Mouse (Mus musculus): ENCODE results near the gene Bcl2l1. TPM values are rescaled to one million over a fixed set of nuclear protein-coding genes. Genes with fewer than 3 reads are reported as not detected.

The Bcl2l1 gene
- polyA plus RNA-seq, 1 experiment from 2014 or later, result 195 TPM

- Histone ChIP-seq H3K27ac (no peak overlapping the region), H3K4me2 (no peak overlapping the region), H3K36me3 (replicated peaks) (no peaks in the 10 kb centered on the region), H3K4me1 (peaks cover 5% of the 10 kb centered on the region), H3K9me3 (no peaks in the 10 kb centered on the region), H3K4me3 (no peak overlapping the region), H3K27me3 (replicated peaks) (0 out of 2 replicates have a peak, but pooled peaks cover 3% of the 10 kb centered on the region), H3K9ac (no peak overlapping the region)
- ATAC-seq (replicated peaks), result no peak
- WGBS, result 82% methylated on average over 6 of the region's 6 CpGs
These were observed 68.2 kb downstream of the Bcl2l1 start for GRCm38 (mm10) chr2:152763310-152763709.

DNA sequence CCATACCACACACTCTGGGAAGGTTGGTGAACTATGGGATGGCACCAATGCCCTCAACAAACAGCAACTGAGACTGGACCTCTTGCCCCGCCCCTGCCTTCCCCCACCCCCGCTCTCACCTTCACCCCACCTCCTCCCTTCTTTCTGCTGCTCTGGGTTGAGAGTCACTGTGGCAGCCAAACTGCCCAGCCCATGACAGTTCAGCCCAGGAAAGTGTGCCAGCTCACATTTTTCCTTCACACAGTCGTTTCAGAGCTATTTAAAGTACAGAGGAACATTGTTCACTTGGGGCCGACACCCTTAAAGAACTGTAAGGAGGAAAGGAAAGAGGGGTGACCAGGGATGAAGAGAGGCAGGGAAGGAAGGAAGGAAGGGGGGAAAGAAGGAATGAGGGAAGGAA, 73.2 kb downstream of the Bcl2l1 start:
- Histone ChIP-seq H3K27ac (no peak overlapping the region), H3K4me3 (no peak overlapping the region), H3K9ac (no peak overlapping the region), H3K27me3 (replicated peaks) (0 out of 2 replicates have a peak, but pooled peaks cover 4% of the 10 kb centered on the region), H3K4me1 (peaks cover 8% of the 10 kb centered on the region), H3K4me2 (no peak overlapping the region), H3K36me3 (replicated peaks) (no peaks in the 10 kb centered on the region), H3K9me3 (no peaks in the 10 kb centered on the region)
- no peak for ATAC-seq (replicated peaks)
- WGBS, result 58% methylated on average over 4 of the region's 4 CpGs

DNA sequence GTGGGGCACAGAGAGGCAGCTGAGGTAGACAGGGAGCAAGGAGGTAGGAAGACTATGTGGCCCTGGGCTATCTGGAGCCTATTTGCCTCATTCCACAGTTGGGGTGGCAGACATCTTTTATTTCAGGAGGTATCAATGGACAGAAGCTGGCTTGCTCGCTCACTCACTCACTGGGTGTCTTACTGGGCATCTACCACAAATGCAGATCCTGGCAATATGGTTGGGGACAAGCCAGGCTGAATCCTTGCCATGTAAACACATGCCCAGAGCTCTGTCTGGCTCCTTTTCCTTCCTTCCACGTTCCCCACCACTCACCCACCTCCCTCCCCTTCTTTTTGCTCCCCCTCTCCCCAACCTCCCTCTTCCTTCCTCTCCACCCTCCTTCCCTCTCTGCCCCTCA, 74.0 kb downstream of the Bcl2l1 start:
- no peak overlapping the region for H3K27ac ChIP-seq
- H3K9me3 ChIP-seq, result no peaks in the 10 kb centered on the region
- no peak overlapping the region for H3K9ac ChIP-seq
- H3K36me3 ChIP-seq (replicated peaks), result no peaks in the 10 kb centered on the region
- peaks cover 8% of the 10 kb centered on the region for H3K4me1 ChIP-seq
- 56% methylated on average over 2 of the region's 2 CpGs for WGBS
- 0 out of 2 replicates have a peak, but pooled peaks cover 4% of the 10 kb centered on the region for H3K27me3 ChIP-seq (replicated peaks)
- H3K4me3 ChIP-seq, result no peak overlapping the region
- ATAC-seq (replicated peaks), result no peak
- H3K4me2 ChIP-seq, result no peak overlapping the region

GRCm38 (mm10) chr2:152756474-152757393, 74.8 kb downstream of the Bcl2l1 start:
- H3K4me1 ChIP-seq, result peaks cover 8% of the 10 kb centered on the region
- H3K4me2 ChIP-seq, result no peak overlapping the region
- no peak overlapping the region for H3K4me3 ChIP-seq
- no peaks in the 10 kb centered on the region for H3K9me3 ChIP-seq
- WGBS, result 67% methylated on average over 17 of the region's 17 CpGs
- H3K36me3 ChIP-seq (replicated peaks), result no peaks in the 10 kb centered on the region
- no peak overlapping the region for H3K27ac ChIP-seq
- H3K9ac ChIP-seq, result no peak overlapping the region
- 0 out of 2 replicates have a peak, but pooled peaks cover 4% of the 10 kb centered on the region for H3K27me3 ChIP-seq (replicated peaks)
- ATAC-seq (replicated peaks), result no peak

- peak within 1 kb of the TSS; percentile 42 for H3K4me2 ChIP-seq
- WGBS, result 3% methylated on average over 26 of the region's 30 CpGs
- no peaks in the 10 kb centered on the region for H3K9me3 ChIP-seq
- H3K27ac ChIP-seq, result no peak within 1 kb of the TSS
- peaks cover 8% of the 10 kb centered on the region for H3K4me1 ChIP-seq
- no peaks in the 10 kb centered on the region for H3K36me3 ChIP-seq (replicated peaks)
- ATAC-seq (replicated peaks), result no peak
- no peak within 1 kb of the TSS for H3K9ac ChIP-seq
- peak within 1 kb of the TSS; percentile 8; the same call in 1 of the 2 replicates for H3K4me3 ChIP-seq
- 0 out of 2 replicates have a peak, but pooled peaks cover 4% of the 10 kb centered on the region for H3K27me3 ChIP-seq (replicated peaks)
These were observed 77.4 kb downstream of the Bcl2l1 start, which contains the start of gene Cox4i2 for GRCm38 (mm10) chr2:152753944-152754711. TSS of gene Cox4i2 (plus strand) at chr2:152754173.

DNA sequence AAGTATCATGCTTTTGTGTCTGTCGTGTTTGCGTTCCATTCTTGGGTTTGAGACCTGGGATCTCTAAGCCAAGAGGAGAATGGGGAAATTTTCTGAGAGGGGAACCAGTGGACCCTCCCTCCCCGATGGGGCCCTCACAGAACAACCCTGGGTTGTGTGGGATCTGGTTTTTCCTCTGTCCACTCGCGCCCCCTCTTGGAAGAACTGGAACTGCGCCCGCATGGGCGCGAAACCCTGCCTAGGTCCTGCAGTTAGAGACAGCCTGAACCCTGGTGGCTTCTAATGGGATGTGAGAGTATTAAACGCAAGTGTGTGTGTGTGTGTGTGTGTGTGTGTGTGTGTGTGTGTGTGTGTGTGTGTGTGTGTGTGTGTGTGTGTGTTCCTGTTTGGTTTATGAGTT, 89.1 kb downstream of the Bcl2l1 start:
- no peak overlapping the region for H3K4me2 ChIP-seq
- H3K4me3 ChIP-seq, result no peak overlapping the region
- H3K27ac ChIP-seq, result no peak overlapping the region
- WGBS, result 31% methylated on average over 10 of the region's 10 CpGs
- ATAC-seq (replicated peaks), result no peak
- H3K36me3 ChIP-seq (replicated peaks), result no peaks in the 10 kb centered on the region
- no peaks in the 10 kb centered on the region for H3K9me3 ChIP-seq
- 0 out of 2 replicates have a peak, but pooled peaks cover 5% of the 10 kb centered on the region for H3K27me3 ChIP-seq (replicated peaks)
- H3K4me1 ChIP-seq, result peaks cover 20% of the 10 kb centered on the region
- H3K9ac ChIP-seq, result no peak overlapping the region

GRCm38 (mm10) chr2:152741153-152742041, 90.1 kb downstream of the Bcl2l1 start:
- Histone ChIP-seq H3K9ac (no peak overlapping the region), H3K27ac (0 out of 2 replicates have a peak overlapping the region, but pooled peaks have one; percentile 27), H3K4me3 (no peak overlapping the region), H3K36me3 (replicated peaks) (no peaks in the 10 kb centered on the region), H3K4me1 (peaks cover 26% of the 10 kb centered on the region), H3K27me3 (replicated peaks) (0 out of 2 replicates have a peak, but pooled peaks cover 5% of the 10 kb centered on the region), H3K9me3 (no peaks in the 10 kb centered on the region), H3K4me2 (no peak overlapping the region)
- ATAC-seq (replicated peaks), result no peak
- WGBS, result 47% methylated on average over 14 of the region's 14 CpGs

GRCm38 (mm10) chr2:152740490-152740889, 91.0 kb downstream of the Bcl2l1 start:
- H3K27me3 ChIP-seq (replicated peaks), result 0 out of 2 replicates have a peak, but pooled peaks cover 5% of the 10 kb centered on the region

GRCm38 (mm10) chr2:152739842-152740260, 91.7 kb downstream of the Bcl2l1 start:
- Histone ChIP-seq H3K27ac (no peak overlapping the region), H3K27me3 (replicated peaks) (0 out of 2 replicates have a peak, but pooled peaks cover 5% of the 10 kb centered on the region), H3K4me3 (no peak overlapping the region), H3K4me1 (peaks cover 42% of the 10 kb centered on the region), H3K4me2 (peak overlapping the region; percentile 86; the same call in 1 of the 2 replicates), H3K9ac (no peak overlapping the region), H3K36me3 (replicated peaks) (no peaks in the 10 kb centered on the region), H3K9me3 (no peaks in the 10 kb centered on the region)
- 33% methylated on average over 3 of the region's 3 CpGs for WGBS
- no peak for ATAC-seq (replicated peaks)

More at GRCm38 (mm10) chr2:152740490-152740889, 91.0 kb downstream of the Bcl2l1 start:
- Histone ChIP-seq H3K9ac (no peak overlapping the region), H3K4me2 (no peak overlapping the region), H3K4me1 (peaks cover 35% of the 10 kb centered on the region), H3K27ac (no peak overlapping the region), H3K36me3 (replicated peaks) (no peaks in the 10 kb centered on the region), H3K4me3 (no peak overlapping the region), H3K9me3 (no peaks in the 10 kb centered on the region)
- no peak for ATAC-seq (replicated peaks)
- 65% methylated on average over 5 of the region's 5 CpGs for WGBS

DNA sequence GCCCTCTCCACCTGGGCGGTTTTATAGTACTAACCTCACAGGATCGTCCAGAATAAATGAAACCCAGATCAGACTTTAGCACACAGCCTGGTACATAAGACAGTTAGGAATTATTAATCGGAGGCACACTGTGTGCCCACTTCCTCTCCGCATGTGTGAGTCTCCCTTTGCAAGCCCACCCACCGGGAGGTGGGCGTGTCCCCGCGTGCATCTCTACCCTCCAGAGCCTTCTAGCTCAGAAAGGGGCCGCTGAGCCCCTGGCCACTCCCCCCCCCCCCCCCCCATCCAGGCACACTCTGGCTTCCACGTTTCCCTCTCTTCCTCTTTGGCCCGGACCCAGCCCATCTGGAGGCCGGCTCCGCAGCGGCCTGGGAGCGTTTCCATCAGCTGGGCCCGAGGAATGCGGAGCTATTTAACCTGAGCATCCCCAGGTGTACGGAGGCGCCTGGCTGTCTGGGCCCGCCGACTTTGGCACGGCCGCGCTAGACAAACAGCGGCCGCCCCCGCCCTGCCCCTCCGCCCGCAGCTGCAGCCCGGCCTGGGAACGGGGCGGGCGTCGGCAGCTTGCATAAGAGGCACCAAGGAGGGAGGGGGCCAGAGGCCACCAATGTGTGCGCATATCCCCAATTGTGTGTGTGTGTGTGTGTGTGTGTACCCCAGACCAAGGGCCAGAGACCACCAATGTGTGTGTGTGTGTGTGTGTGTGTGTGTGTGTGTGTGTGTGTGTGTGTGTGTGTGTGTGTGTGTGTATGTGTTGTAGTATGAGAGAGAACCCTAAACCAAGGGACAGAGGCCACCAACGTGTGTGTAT, 92.3 kb downstream of the Bcl2l1 start:
- 0 out of 2 replicates have a peak, but pooled peaks cover 5% of the 10 kb centered on the region for H3K27me3 ChIP-seq (replicated peaks)
- WGBS, result 1% methylated on average over 34 of the region's 36 CpGs
- H3K9ac ChIP-seq, result peak overlapping the region; percentile 38
- peak overlapping the region; percentile 86 for H3K4me2 ChIP-seq
- no peaks in the 10 kb centered on the region for H3K36me3 ChIP-seq (replicated peaks)
- peaks cover 48% of the 10 kb centered on the region for H3K4me1 ChIP-seq
- H3K9me3 ChIP-seq, result no peaks in the 10 kb centered on the region
- 0 out of 2 replicates have a peak, but pooled peaks have one; percentile 8 for ATAC-seq (replicated peaks)
- H3K4me3 ChIP-seq, result peak overlapping the region; percentile 39
- peak overlapping the region; percentile 37; the same call in 1 of the 2 replicates for H3K27ac ChIP-seq
